Mouse (Mus musculus) Muller cell, postnatal 12 days (primary cell): Measurements from ENCODE around the gene Nek4.

Source experiments
- DNase-seq: peaks from one replicate; pipeline ENCODE4 v3.0.0-alpha.2; 2015; ENCODE audit errors: inconsistent ontology term

The Nek4 gene

GRCm38 (mm10) chr14:30960366-30960765, 9.2 kb downstream of the Nek4 start:
- no peak for DNase-seq

DNA sequence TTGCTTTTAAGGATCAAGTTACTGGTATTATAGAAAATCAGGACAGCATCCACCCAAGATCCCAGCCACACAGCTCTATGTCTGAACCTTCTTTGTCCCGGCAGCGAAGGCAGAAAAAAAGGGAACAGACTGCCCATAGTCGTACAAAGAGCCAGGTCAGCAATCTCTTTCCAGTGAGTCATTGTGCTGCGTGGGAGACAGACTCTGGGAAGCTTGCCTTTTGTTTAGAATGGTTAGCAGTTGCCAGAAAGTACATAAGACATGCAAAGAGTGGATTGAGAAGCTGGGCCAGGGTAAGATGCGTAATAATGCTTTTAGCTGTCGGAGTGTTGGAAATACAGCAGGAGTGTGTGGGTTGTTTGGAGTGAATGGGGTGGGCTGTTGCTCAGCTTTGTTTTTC, 23.0 kb downstream of the Nek4 start:
- DNase-seq, result peak; percentile 97

GRCm38 (mm10) chr14:30976222-30976621, 25.0 kb downstream of the Nek4 start:
- DNase-seq, result no peak

DNA sequence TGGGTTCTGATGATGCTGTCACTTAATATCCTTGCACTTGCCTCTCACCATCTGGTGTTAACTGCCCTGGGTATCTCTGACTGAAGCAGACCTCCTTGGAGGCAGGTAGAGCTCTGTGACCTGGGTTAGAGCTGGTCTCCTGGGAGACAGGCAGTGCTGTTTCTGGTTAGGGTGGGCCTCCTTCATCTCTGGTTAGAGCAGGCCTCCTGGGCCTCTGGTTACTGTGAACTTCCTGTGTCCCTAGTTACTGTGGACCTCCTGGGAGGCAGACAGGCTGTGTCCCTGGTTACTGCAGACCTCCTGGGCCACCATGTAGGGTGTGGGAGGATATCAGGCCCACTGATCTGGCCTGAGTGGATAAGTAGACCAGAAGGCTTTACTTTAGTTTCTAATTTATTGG, 45.2 kb downstream of the Nek4 start:
- no peak for DNase-seq

GRCm38 (mm10) chr14:31000356-31000755, 49.2 kb downstream of the Nek4 start:
- no peak for DNase-seq

DNA sequence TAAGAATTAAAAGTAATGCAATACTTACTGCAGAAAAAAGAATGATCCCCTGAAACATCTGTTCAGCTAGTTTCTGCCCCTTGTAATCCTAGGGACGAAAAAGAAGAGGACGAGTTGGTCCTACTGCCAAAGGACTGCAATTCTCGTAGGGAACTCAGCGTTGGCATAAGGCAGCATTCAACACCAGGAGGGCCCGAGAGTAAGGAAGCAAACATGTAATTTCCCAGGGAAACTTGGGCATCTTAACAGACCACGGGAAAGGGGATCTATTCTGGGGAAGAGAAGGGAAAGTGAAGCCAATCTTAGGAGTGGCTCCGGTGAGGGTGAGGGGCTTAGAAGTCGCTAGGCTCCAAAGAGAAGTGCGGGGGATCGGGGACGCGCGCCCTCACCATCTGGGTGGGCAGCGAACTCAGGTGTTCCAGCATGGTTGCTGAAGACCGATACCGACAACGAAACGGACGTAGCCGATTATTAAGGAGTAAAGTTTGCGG, 49.7 kb downstream of the Nek4 start:
- DNase-seq, result no peak

- peak; percentile 93 for DNase-seq
Measured at GRCm38 (mm10) chr14:31001307-31002205, 50.4 kb downstream of the Nek4 start, which contains the start of the genes Glt8d1 and Spcs1. Gene Glt8d1 (plus strand): TSS chr14:31001400. Gene Spcs1 (minus strand): TSS chr14:31001672.

DNA sequence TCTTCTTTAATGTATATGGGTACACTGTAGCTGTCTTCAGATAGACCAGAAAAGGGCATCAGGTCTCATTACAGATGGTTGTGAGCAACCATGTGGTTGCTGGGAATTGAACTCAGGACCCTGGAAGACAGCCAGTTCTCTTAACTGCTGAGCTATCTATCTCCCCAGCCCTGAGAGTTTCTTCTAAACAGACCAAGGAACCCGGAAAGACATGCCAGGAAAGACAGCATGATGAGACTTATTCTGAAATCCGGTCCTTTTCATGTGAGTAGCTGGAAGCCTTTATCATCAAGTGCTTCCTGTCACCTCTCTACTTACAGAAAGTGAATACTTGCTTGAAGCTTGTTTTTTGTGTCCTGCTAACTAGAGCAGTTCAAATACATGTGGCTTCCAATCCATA, 53.4 kb downstream of the Nek4 start:
- DNase-seq, result no peak

DNA sequence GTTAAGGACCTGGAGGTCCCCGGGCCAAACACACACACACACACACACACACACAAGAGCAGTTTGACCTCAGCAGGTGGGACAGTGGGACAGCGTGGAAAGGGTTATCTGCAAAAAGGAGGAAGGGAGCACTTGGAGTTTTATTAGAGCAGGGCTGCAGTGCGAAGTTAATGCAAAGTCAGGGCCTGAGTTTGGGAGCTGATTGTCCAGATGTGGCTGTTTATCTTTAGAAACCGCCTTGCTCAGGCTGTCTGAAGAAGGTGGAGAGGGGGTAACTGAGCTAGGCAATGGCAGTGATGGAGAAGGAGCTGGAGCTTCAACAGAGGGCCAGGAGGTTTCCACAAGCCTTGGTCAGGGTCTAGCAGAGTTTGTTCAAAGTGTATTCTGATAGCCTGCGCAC, 55.6 kb downstream of the Nek4 start:
- no peak for DNase-seq

DNA sequence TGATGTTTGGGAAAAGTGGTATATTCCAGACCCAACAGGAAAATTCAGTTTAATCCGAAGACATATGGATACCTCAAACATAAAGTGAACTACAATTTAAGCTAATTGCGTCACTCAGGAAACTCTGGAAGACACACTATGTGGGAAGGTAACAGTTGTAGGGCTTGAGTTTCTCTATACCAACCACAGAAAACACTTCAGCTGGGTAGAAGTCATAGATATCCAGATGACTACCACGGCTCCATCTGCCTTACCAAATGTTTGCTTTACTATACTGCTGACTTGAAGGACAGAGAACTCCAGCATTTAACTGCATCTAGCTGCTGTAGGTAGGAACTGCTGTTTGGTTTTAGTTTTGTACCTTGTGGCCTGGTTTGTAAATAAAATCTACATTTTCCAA, 60.4 kb downstream of the Nek4 start:
- no peak for DNase-seq

- DNase-seq, result no peak
Measured at GRCm38 (mm10) chr14:31013928-31014327, 62.8 kb downstream of the Nek4 start.

- DNase-seq, result no peak
Measured at GRCm38 (mm10) chr14:31016063-31016462, 64.9 kb downstream of the Nek4 start.

GRCm38 (mm10) chr14:31017854-31018253, 66.7 kb downstream of the Nek4 start:
- DNase-seq, result peak; percentile 25

- DNase-seq, result peak; percentile 97
Measured at GRCm38 (mm10) chr14:31018860-31019291, 67.7 kb downstream of the Nek4 start, which contains the start of the genes Pbrm1 and Gnl3. Gene Pbrm1 (plus strand): TSS chr14:31019138. Gene Gnl3 (minus strand): TSS chr14:31019152.

GRCm38 (mm10) chr14:31019331-31020205, 68.4 kb downstream of the Nek4 start:
- peak; percentile 91 for DNase-seq

DNA sequence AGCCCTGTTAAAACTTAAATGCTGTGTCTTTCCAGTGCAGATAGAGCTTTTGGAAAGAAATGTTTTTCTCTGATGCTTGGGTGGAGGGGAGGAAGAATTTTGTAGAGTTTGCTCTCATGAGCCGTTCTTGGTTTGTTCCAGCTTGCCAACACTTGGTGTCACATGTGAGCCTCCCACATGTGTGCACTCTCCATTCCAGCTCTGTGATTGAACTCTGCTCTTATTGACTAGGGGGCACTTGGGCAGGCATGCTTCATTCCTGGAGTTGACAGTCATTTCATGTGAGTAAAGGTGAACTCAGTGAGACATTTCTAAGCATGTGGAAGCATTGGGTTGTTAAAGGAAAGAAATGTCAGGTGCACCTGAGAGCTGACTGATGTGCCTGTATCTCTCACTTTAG, 71.4 kb downstream of the Nek4 start:
- no peak for DNase-seq

DNA sequence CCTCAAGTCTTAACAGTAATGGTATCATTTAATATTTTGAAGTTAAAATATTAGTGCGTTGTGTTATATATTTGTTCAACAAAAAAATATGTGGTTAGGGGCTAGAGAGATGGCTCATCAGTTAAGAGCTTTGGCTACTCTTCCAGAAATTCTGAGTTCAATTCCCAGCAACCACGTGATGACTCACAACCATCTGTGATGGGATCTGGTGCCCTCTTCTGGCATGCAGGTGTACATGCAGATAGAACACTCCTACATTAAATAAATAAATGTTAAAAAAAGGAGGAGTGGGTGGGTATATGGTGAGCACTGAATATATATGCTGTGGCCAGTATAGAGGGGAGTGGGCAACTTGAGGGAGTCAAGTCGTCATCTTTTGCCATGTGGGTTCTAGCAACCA, 74.6 kb downstream of the Nek4 start:
- DNase-seq, result no peak
